Mouse (Mus musculus) neutrophil, adult 83 days (primary cell): ENCODE measurements around the gene Tvp23a. TPM values are rescaled to one million over a fixed set of nuclear protein-coding genes. Genes with fewer than 3 reads are reported as not detected.

Experiments used
- total RNA-seq, 2 experiments: library from RNA; stranded (reverse); gene quantifications; one replicate each; pipeline ENCODE4 v1.2.4; 2023

Tvp23a gene
- total RNA-seq, result not detected

GRCm38 (mm10) chr16:10447264-10447594 lies at the start of gene Tvp23a:
Tvp23a (minus strand) TSS chr16:10447362.

GRCm38 (mm10) chr16:10479857-10480256 lies 32.7 kb upstream of the Tvp23a start, which contains the start of gene Ciita:
Ciita (plus strand) TSS chr16:10480059.

GRCm38 (mm10) chr16:10411764-10412746 lies 35.1 kb downstream of the Tvp23a start, which contains the start of gene Nubp1:
Nubp1 (plus strand) TSS chr16:10411948.

GRCm38 (mm10) chr16:10394699-10395540 lies 52.2 kb downstream of the Tvp23a start, which contains the start of gene Tekt5:
Tekt5 (minus strand) TSS chr16:10395490.

Other genes starting within 250 kb of the Tvp23a start
- gene Emp2, start 133.4 kb downstream of the Tvp23a start, total RNA-seq, result under 1 TPM in 1 of 2 experiments, not detected in 1; 0.09 TPM
- not detected for gene Tekt5, start 51.9 kb downstream of the Tvp23a start, total RNA-seq
- 10 to 100 TPM; 18.9 to 20.3 TPM for gene Nubp1, start 35.4 kb downstream of the Tvp23a start, total RNA-seq
- gene Ciita, start 32.7 kb upstream of the Tvp23a start, total RNA-seq, result 1 to 10 TPM; 4.2 to 5.7 TPM
- 1 to 10 TPM; 3.6 to 5.0 TPM for gene Dexi, start 95.7 kb upstream of the Tvp23a start, total RNA-seq
- 10 to 100 TPM; 31.0 to 32.0 TPM for gene Clec16a, start 98.0 kb upstream of the Tvp23a start, total RNA-seq